Mouse (Mus musculus) hindbrain, embryonic 16.5 days (tissue): ENCODE data around the gene Vav2. TPM values are rescaled to one million over a fixed set of nuclear protein-coding genes. Genes with fewer than 3 reads are reported as not detected.

Experiments used
- ATAC-seq: fragments of 200-750 bp; cut with Nextera tagmentation; 2 replicates; pipeline ENCODE4 v1.8.0; 2017; ENCODE audit warnings: moderate TSS enrichment, moderate library complexity
- H3K27ac ChIP-seq: fragments of 300-500 bp; sonication (generic); 2 replicates; pipeline ENCODE4 v1.5.1; 2014; ENCODE audit warnings: low read depth, mild to moderate bottlenecking, control low read depth, low read length, moderate library complexity
- H3K27me3 ChIP-seq: fragments of 300-500 bp; sonication (generic); replicated peaks from 2 replicates; pipeline ENCODE4 v1.6.1; 2014; ENCODE audit warnings: low read length; ENCODE audit not compliant: control insufficient read depth, insufficient read depth
- H3K36me3 ChIP-seq: fragments of 300-500 bp; sonication (generic); 2 replicates; pipeline ENCODE4 v1.6.1; 2014; ENCODE audit warnings: mild to moderate bottlenecking, low read length, moderate library complexity, mixed read lengths; ENCODE audit not compliant: control insufficient read depth, insufficient read depth
- H3K4me1 ChIP-seq: fragments of 300-500 bp; sonication (generic); 2 replicates; pipeline ENCODE4 v1.6.1; 2014; ENCODE audit warnings: low read depth, low read length; ENCODE audit not compliant: control insufficient read depth, insufficient read depth
- H3K4me2 ChIP-seq: fragments of 300-500 bp; sonication (generic); 2 replicates; pipeline ENCODE4 v1.6.1; 2014; ENCODE audit warnings: mild to moderate bottlenecking, low read length, control low read depth, moderate library complexity
- H3K4me3 ChIP-seq: fragments of 300-500 bp; sonication (generic); 2 replicates; pipeline ENCODE4 v1.5.1; 2014; ENCODE audit warnings: mild to moderate bottlenecking, low read length, control low read depth, moderate library complexity
- H3K9ac ChIP-seq: fragments of 300-500 bp; sonication (generic); 2 replicates; pipeline ENCODE4 v1.6.1; 2014; ENCODE audit warnings: low read depth, mild to moderate bottlenecking, control low read depth, low read length, moderate library complexity
- H3K9me3 ChIP-seq: fragments of 300-500 bp; sonication (generic); 2 replicates; pipeline ENCODE4 v1.6.1; 2014; ENCODE audit warnings: mild to moderate bottlenecking, low read length, moderate library complexity; ENCODE audit not compliant: control insufficient read depth
- WGBS: fragments of 180-500 bp; shearing (Covaris S2); extraction: QIAGEN DNeasy Blood & Tissue Kit; methylation state at CpG from one replicate; pipeline ENCODE4 v1.1.7; 2014; 5-methylcytosine and 5-hydroxymethylcytosine counted together
- polyA plus RNA-seq: library from polyadenylated mRNA; unstranded; fragments of >200 nt; fragmentation: Nextera tagmentation; extraction: Ambion mirVana; gene quantifications from 2 replicates; pipeline ENCODE4 v1.2.1, GENCODE M21; 2015

The Vav2 gene
- polyA plus RNA-seq: 10.4 and 11.8 TPM in 2 replicates

DNA sequence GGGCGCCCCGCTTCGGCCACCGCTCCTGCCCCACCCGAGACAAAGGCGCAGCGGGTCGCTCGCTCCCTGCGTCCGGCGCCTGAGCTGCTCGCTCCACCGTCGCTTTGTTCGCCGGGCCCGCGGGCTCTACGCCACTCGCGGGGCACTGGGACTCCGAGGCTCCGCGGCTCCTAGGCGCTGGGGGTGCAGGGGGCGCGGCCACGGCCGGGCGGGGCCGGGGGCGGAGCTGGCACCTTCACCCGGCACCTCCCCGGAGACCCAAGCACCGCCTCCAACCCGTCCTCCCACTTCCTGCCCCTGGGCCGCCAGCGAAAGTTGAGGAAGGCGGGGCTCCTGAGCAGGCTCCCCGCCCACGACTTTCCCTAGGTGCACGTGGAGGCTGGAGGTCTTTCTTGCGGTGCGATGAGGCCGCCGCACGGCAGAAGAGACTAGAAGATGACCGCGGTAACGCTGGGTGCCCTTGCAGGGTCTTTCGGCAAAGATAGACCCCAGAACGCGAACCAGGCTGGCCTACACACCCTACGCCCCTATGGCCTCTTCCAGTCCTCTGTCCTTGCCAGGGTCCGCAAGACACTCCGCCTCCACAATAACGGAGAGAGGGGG, at the start of gene Vav2:
Gene Vav2 (minus strand): TSS at position 179 of the 603 bp plus-strand sequence.
- Histone ChIP-seq H3K9me3 (no peaks in the 10 kb centered on the region), H3K4me1 (peaks cover 30% of the 10 kb centered on the region), H3K9ac (peak within 1 kb of the TSS; percentile 86), H3K4me2 (peak within 1 kb of the TSS; percentile 89), H3K4me3 (peak within 1 kb of the TSS; percentile 82), H3K27ac (peak within 1 kb of the TSS; percentile 81), H3K36me3 (no peaks in the 10 kb centered on the region), H3K27me3 (no peaks in the 10 kb centered on the region)
- WGBS: under 1% methylated on average over 47 of the region's 58 CpGs
- peak; percentile 88 for ATAC-seq

DNA sequence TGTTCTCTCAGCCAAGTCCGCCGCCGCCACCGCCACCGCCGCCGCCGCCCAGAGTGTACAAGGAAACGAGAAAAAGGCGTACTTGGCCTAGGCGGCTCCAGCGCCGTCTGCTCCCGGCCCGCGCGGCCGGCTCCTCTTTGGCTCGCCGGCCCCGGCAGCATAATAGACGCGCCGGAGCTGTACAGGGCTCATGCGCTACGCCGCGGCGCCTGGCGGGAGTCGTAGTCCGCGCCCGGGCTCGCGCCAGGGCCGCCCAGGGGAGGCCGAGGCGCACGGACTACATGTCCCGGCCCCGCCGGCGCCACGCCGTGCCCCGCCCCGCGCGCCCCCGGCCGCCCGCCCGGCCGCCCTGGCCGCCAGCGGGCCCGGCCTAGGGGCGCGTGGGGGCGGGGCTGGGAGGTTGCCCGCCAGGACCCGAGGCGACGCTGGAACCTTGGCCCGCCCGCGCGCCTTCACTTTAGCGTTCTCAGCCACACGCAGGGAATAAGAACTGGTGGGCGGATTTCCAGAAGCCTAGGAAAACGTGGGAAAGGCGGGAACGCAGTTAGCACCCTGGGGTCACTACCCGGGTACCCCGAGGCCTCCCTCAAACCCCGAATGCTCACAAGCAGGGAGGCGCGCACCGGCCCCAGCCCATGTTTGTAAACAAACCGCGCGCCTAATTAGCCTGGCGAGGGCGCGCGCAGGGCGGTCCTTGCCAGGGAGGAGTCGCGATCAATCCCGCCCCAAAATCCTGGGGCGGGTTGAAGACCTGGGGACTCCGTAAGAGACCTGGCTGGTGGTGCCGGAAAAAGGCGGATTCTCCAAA, 48.9 kb upstream of the Vav2 start:
- under 1% methylated on average over 59 of the region's 96 CpGs for WGBS
- H3K4me1 ChIP-seq: peaks cover 40% of the 10 kb centered on the region
- H3K4me3 ChIP-seq: peak overlapping the region; percentile 73
- peak overlapping the region; percentile 96 for H3K27ac ChIP-seq
- peak; percentile 99 for ATAC-seq
- H3K36me3 ChIP-seq: no peaks in the 10 kb centered on the region
- H3K4me2 ChIP-seq: peak overlapping the region; percentile 81
- no peaks in the 10 kb centered on the region for H3K9me3 ChIP-seq
- H3K27me3 ChIP-seq: no peaks in the 10 kb centered on the region
- H3K9ac ChIP-seq: peak overlapping the region; percentile 83

GRCm38 (mm10) chr2:27474621-27475484, 48.0 kb upstream of the Vav2 start:
- H3K9me3 ChIP-seq: no peaks in the 10 kb centered on the region
- ATAC-seq: peak; percentile 56
- peaks cover 48% of the 10 kb centered on the region for H3K4me1 ChIP-seq
- peak overlapping the region; percentile 81 for H3K4me2 ChIP-seq
- WGBS: under 1% methylated on average over 81 of the region's 84 CpGs
- peak overlapping the region; percentile 83 for H3K9ac ChIP-seq
- H3K27me3 ChIP-seq: no peaks in the 10 kb centered on the region
- H3K36me3 ChIP-seq: no peaks in the 10 kb centered on the region
- peak overlapping the region; percentile 96 for H3K27ac ChIP-seq
- H3K4me3 ChIP-seq: peak overlapping the region; percentile 73

DNA sequence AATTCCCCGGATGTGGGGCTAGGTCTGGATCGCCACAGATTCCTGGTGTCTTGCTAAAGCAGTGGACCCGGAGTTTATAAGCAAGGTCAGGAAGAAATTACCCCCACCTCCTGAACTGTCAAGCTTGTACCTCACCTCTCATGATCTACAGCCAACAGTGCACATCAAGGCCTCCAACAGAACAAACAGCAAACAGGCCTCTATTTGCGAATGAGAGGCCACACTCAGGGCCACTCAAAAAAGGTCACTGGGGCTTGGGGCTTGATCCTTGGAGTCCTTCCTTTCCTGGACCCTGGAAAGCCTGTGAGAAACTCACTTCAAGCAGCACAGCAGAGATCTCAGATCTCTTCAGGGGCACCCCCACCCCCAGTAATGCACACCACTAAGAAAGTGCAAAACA, 47.1 kb upstream of the Vav2 start:
- peak overlapping the region; percentile 83 for H3K9ac ChIP-seq
- no peak overlapping the region for H3K27ac ChIP-seq
- no peaks in the 10 kb centered on the region for H3K27me3 ChIP-seq
- no peaks in the 10 kb centered on the region for H3K36me3 ChIP-seq
- ATAC-seq: no peak
- peak overlapping the region; percentile 73 for H3K4me3 ChIP-seq
- peaks cover 54% of the 10 kb centered on the region for H3K4me1 ChIP-seq
- H3K9me3 ChIP-seq: no peaks in the 10 kb centered on the region
- WGBS: 36% methylated on average over 4 of the region's 4 CpGs
- peak overlapping the region; percentile 81 for H3K4me2 ChIP-seq

GRCm38 (mm10) chr2:27473061-27473765, 46.4 kb upstream of the Vav2 start:
- no peak for ATAC-seq
- peak overlapping the region; percentile 81 for H3K4me2 ChIP-seq
- no peaks in the 10 kb centered on the region for H3K9me3 ChIP-seq
- H3K9ac ChIP-seq: no peak overlapping the region
- 80% methylated on average over 7 of the region's 7 CpGs for WGBS
- H3K27ac ChIP-seq: no peak overlapping the region
- H3K36me3 ChIP-seq: no peaks in the 10 kb centered on the region
- no peaks in the 10 kb centered on the region for H3K27me3 ChIP-seq
- H3K4me3 ChIP-seq: peak overlapping the region; percentile 73; the same call in 1 of the 2 replicates
- H3K4me1 ChIP-seq: peaks cover 54% of the 10 kb centered on the region

GRCm38 (mm10) chr2:27471170-27471584, 44.3 kb upstream of the Vav2 start:
- Histone ChIP-seq H3K27ac (no peak overlapping the region), H3K4me1 (peaks cover 48% of the 10 kb centered on the region), H3K36me3 (peaks cover under 1% of the 10 kb centered on the region; the same call in 1 of the 2 replicates), H3K4me3 (no peak overlapping the region), H3K9me3 (no peaks in the 10 kb centered on the region), H3K9ac (no peak overlapping the region), H3K4me2 (no peak overlapping the region), H3K27me3 (no peaks in the 10 kb centered on the region)
- ATAC-seq: no peak

DNA sequence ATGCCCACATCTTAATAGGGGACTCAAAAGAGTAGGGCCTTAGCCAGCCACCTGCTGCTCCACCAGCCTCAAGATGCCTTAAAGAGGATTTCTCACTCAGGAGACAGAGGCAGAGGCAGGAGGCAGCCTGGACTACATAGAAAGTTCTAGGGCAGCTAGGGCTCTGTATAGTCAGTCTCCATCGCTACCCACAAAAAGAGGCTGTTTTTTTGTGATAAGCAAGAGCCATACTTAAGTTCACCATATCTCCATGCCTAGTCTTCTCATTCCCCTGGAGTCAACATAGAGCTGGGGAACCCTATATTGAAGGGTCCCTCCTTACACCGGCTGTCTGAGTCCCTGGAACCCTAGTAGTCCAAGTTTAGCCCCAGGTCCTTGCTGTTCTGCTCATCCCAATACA, 43.7 kb upstream of the Vav2 start:
- H3K4me2 ChIP-seq: no peak overlapping the region
- WGBS: 97% methylated on average over 2 of the region's 2 CpGs
- H3K27ac ChIP-seq: no peak overlapping the region
- no peak overlapping the region for H3K4me3 ChIP-seq
- H3K27me3 ChIP-seq: no peaks in the 10 kb centered on the region
- H3K9me3 ChIP-seq: no peaks in the 10 kb centered on the region
- H3K36me3 ChIP-seq: peaks cover 3% of the 10 kb centered on the region; the same call in 1 of the 2 replicates
- ATAC-seq: no peak
- no peak overlapping the region for H3K9ac ChIP-seq
- H3K4me1 ChIP-seq: peaks cover 47% of the 10 kb centered on the region

DNA sequence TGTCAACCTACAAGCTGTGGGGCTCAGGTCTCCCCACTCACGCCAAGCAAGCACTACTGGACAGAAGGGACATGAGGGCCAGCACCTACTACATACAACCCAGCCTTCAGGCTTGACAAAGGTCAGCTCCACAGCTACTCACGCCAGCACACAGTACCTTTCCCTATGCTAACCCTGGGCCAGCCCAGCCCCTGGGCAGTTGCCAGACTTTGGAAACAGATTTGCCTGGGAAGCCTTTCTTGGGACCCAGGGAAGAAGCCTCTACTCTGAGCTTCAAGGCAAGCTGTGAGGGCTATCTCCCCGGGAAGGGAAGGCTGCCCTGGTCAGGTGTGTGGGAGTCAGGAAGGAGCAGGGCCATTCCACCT, 43.1 kb upstream of the Vav2 start:
- Histone ChIP-seq H3K36me3 (peaks cover 3% of the 10 kb centered on the region; the same call in 1 of the 2 replicates), H3K4me2 (no peak overlapping the region), H3K9me3 (no peaks in the 10 kb centered on the region), H3K9ac (no peak overlapping the region), H3K27me3 (no peaks in the 10 kb centered on the region), H3K4me3 (no peak overlapping the region), H3K4me1 (peaks cover 47% of the 10 kb centered on the region), H3K27ac (no peak overlapping the region)
- 76% methylated on average over 3 of the region's 3 CpGs for WGBS
- no peak for ATAC-seq
